ENCODE assay signal across 7 mouse cellular contexts in genomic region chr7:75643986-75644385, GRCm38 (mm10).
DNase-seq lines count a peak whose midpoint lies in the region; ATAC-seq lines count a peak whose summit lies in the region.

No protein-coding gene starts in this region.

- H3K4me2 ChIP-seq in midbrain, embryonic 11.5 days = no peak overlapping the region

- H3K4me3 ChIP-seq in midbrain, embryonic 10.5 days = peak overlapping the region; percentile 6; the same call in 1 of the 2 replicates
- no peak overlapping the region for H3K4me3 ChIP-seq in midbrain, embryonic 11.5 days (ENCODE audit: low read depth, low read length)

- peaks cover 29% of the 10 kb centered on the region for H3K4me1 ChIP-seq in midbrain, embryonic 10.5 days
- peaks cover 16% of the 10 kb centered on the region; the same call in 1 of the 2 replicates for H3K4me1 ChIP-seq in midbrain, embryonic 11.5 days (ENCODE audit: control insufficient read depth, insufficient read depth, low read length)

- no peaks in the 10 kb centered on the region for H3K9me3 ChIP-seq in midbrain, embryonic 10.5 days (replicated peaks)
- H3K9me3 ChIP-seq in midbrain, embryonic 11.5 days (ENCODE audit: control insufficient read depth, low read length) = no peaks in the 10 kb centered on the region

- WGBS in midbrain, embryonic 10.5 days = 68% methylated on average over 4 of the region's 4 CpGs
- WGBS in midbrain, embryonic 11.5 days = 65% methylated on average over 4 of the region's 4 CpGs

- no peak overlapping the region for H3K9ac ChIP-seq in midbrain, embryonic 11.5 days (ENCODE audit: low read length)

- H3K27ac ChIP-seq in midbrain, embryonic 10.5 days (replicated peaks) = peak overlapping the region; percentile 49
- no peak overlapping the region for H3K27ac ChIP-seq in midbrain, embryonic 11.5 days (ENCODE audit: low read depth, low read length)

- no peak for ATAC-seq in midbrain, embryonic 11.5 days (ENCODE audit: low FRiP score)
- no peak for ATAC-seq in megakaryocyte-erythroid progenitor cell, adult 5-6 weeks (replicated peaks; ENCODE audit: low FRiP score, low TSS enrichment, poor library complexity, severe bottlenecking)

- no peaks in the 10 kb centered on the region for H3K36me3 ChIP-seq in midbrain, embryonic 10.5 days
- no peaks in the 10 kb centered on the region for H3K36me3 ChIP-seq in midbrain, embryonic 11.5 days (ENCODE audit: control insufficient read depth, insufficient read depth, low read length)

- no peaks in the 10 kb centered on the region for H3K27me3 ChIP-seq in midbrain, embryonic 10.5 days (ENCODE audit: low read depth, poor library complexity, severe bottlenecking)
- H3K27me3 ChIP-seq in midbrain, embryonic 11.5 days (ENCODE audit: control insufficient read depth, insufficient read depth, low read length) = no peaks in the 10 kb centered on the region

- no peak for DNase-seq in midbrain, embryonic 10.5 days (ENCODE audit: low spot score)
- DNase-seq in midbrain, embryonic 11.5 days (ENCODE audit: low spot score, missing footprints) = no peak
- DNase-seq in heart, adult 8-10 months (ENCODE audit: low spot score) = peak; percentile 71
- peak; percentile 67 for DNase-seq in kidney, adult 9 months
- DNase-seq in testis, postnatal 14 days (ENCODE audit: low spot score) = peak; percentile 12
- DNase-seq in cerebellum, adult 9-11 months = no peak

Comparison
In these comparisons a context has a peak if more than half of its experiments do, and no peak if none do; other contexts are left out.
1. DNase-seq: peak in heart, adult 8-10 months (single experiment), kidney, adult 9 months (single experiment) and testis, postnatal 14 days (single experiment); none in midbrain, embryonic 10.5 days (single experiment), midbrain, embryonic 11.5 days (single experiment) and cerebellum, adult 9-11 months (single experiment).